Mouse (Mus musculus) intestine, embryonic 15.5 days (tissue): ENCODE results near the gene D430042O09Rik. TPM values are rescaled to one million over a fixed set of nuclear protein-coding genes. Genes with fewer than 3 reads are reported as not detected.
A peak's percentile ranks its signal among the peaks of the same experiment; 100 is the strongest.

ENCODE experiments used
- ATAC-seq: fragments of 200-750 bp; cut with Nextera tagmentation; 2 replicates; pipeline ENCODE4 v1.8.0; 2017; ENCODE audit warnings: moderate TSS enrichment, moderate library complexity
- H3K27ac ChIP-seq: fragments of 300-500 bp; sonication (generic); 2 replicates; pipeline ENCODE4 v1.5.1; 2015; ENCODE audit warnings: mild to moderate bottlenecking, inconsistent platforms
- H3K27me3 ChIP-seq: fragments of 300-500 bp; sonication (generic); replicated peaks from 2 replicates; pipeline ENCODE4 v1.6.1; 2015; ENCODE audit warnings: inconsistent platforms
- H3K36me3 ChIP-seq: fragments of 300-500 bp; sonication (generic); 2 replicates; pipeline ENCODE4 v1.6.1; 2015; ENCODE audit warnings: inconsistent platforms
- H3K4me1 ChIP-seq: fragments of 300-500 bp; sonication (generic); replicated peaks from 2 replicates; pipeline ENCODE4 v1.6.1; 2015; ENCODE audit warnings: inconsistent platforms
- H3K4me2 ChIP-seq: fragments of 300-500 bp; sonication (generic); replicated peaks from 2 replicates; pipeline ENCODE4 v1.6.1; 2015; ENCODE audit warnings: mild to moderate bottlenecking, inconsistent platforms
- H3K4me3 ChIP-seq: fragments of 300-500 bp; sonication (generic); replicated peaks from 2 replicates; pipeline ENCODE4 v1.5.1; 2015; ENCODE audit warnings: inconsistent platforms
- H3K9ac ChIP-seq: fragments of 300-500 bp; sonication (generic); 2 replicates; pipeline ENCODE4 v1.6.1; 2015; ENCODE audit warnings: inconsistent platforms
- H3K9me3 ChIP-seq: fragments of 300-500 bp; sonication (generic); 2 replicates; pipeline ENCODE4 v1.6.1; 2016; ENCODE audit warnings: inconsistent platforms
- WGBS: fragments of 180-500 bp; shearing (Covaris S2); methylation state at CpG from one replicate; pipeline ENCODE4 v1.1.7; 2015; 5-methylcytosine and 5-hydroxymethylcytosine counted together
- polyA plus RNA-seq: library from polyadenylated mRNA; unstranded; fragments of >200 nt; fragmentation: Nextera tagmentation; extraction: Ambion mirVana; gene quantifications from 2 replicates; pipeline ENCODE4 v1.2.1, GENCODE M21; 2015

D430042O09Rik gene
- polyA plus RNA-seq, 1 experiment from 2014 or later, result 5.5 TPM

- Histone ChIP-seq H3K4me1 (peaks cover 9% of the 10 kb centered on the region), H3K4me3 (no peak overlapping the region), H3K27me3 (no peaks in the 10 kb centered on the region), H3K36me3 (no peaks in the 10 kb centered on the region), H3K27ac (no peak overlapping the region), H3K9me3 (no peaks in the 10 kb centered on the region), H3K4me2 (no peak overlapping the region), H3K9ac (no peak overlapping the region)
- 80% methylated on average over 3 of the region's 3 CpGs for WGBS
- ATAC-seq, result no peak
Observed at GRCm38 (mm10) chr7:125714803-125715202, 7.1 kb downstream of the D430042O09Rik start.

- H3K36me3 ChIP-seq, result no peaks in the 10 kb centered on the region
- H3K9me3 ChIP-seq, result no peaks in the 10 kb centered on the region
- peak overlapping the region; percentile 23 for H3K27ac ChIP-seq
- H3K4me2 ChIP-seq, result no peak overlapping the region
- peaks cover 12% of the 10 kb centered on the region for H3K4me1 ChIP-seq
- H3K9ac ChIP-seq, result no peak overlapping the region
- no peaks in the 10 kb centered on the region for H3K27me3 ChIP-seq
- ATAC-seq, result peak; percentile 74
- H3K4me3 ChIP-seq, result no peak overlapping the region
- WGBS, result 52% methylated on average over 2 of the region's 2 CpGs
Observed at GRCm38 (mm10) chr7:125716724-125717123, 9.0 kb downstream of the D430042O09Rik start.

GRCm38 (mm10) chr7:125717612-125718011, 9.9 kb downstream of the D430042O09Rik start:
- H3K4me3 ChIP-seq, result no peak overlapping the region
- no peaks in the 10 kb centered on the region for H3K36me3 ChIP-seq
- no peak overlapping the region for H3K4me2 ChIP-seq
- no peaks in the 10 kb centered on the region for H3K9me3 ChIP-seq
- ATAC-seq, result peak; percentile 73
- H3K9ac ChIP-seq, result no peak overlapping the region
- peaks cover 12% of the 10 kb centered on the region for H3K4me1 ChIP-seq
- no peak overlapping the region for H3K27ac ChIP-seq
- H3K27me3 ChIP-seq, result no peaks in the 10 kb centered on the region

GRCm38 (mm10) chr7:125720370-125720769, 12.7 kb downstream of the D430042O09Rik start:
- no peak for ATAC-seq
- no peak overlapping the region for H3K27ac ChIP-seq
- 58% methylated on average over 5 of the region's 5 CpGs for WGBS
- H3K36me3 ChIP-seq, result no peaks in the 10 kb centered on the region
- peaks cover 7% of the 10 kb centered on the region; the same call in 1 of the 2 replicates for H3K4me1 ChIP-seq
- no peak overlapping the region for H3K9ac ChIP-seq
- no peak overlapping the region for H3K4me3 ChIP-seq
- H3K4me2 ChIP-seq, result no peak overlapping the region
- H3K27me3 ChIP-seq, result no peaks in the 10 kb centered on the region
- H3K9me3 ChIP-seq, result no peaks in the 10 kb centered on the region

GRCm38 (mm10) chr7:125721033-125721432, 13.3 kb downstream of the D430042O09Rik start:
- H3K9ac ChIP-seq, result no peak overlapping the region
- 74% methylated on average over 4 of the region's 4 CpGs for WGBS
- no peak overlapping the region for H3K4me3 ChIP-seq
- H3K27me3 ChIP-seq, result no peaks in the 10 kb centered on the region
- H3K4me1 ChIP-seq, result peaks cover 7% of the 10 kb centered on the region; the same call in 1 of the 2 replicates
- ATAC-seq, result no peak
- H3K27ac ChIP-seq, result no peak overlapping the region
- H3K4me2 ChIP-seq, result no peak overlapping the region
- H3K36me3 ChIP-seq, result no peaks in the 10 kb centered on the region
- no peaks in the 10 kb centered on the region for H3K9me3 ChIP-seq

GRCm38 (mm10) chr7:125722127-125722526, 14.4 kb downstream of the D430042O09Rik start:
- no peak overlapping the region for H3K4me2 ChIP-seq
- ATAC-seq, result no peak

GRCm38 (mm10) chr7:125723189-125723972, 15.7 kb downstream of the D430042O09Rik start:
- ATAC-seq, result no peak
- Histone ChIP-seq H3K4me3 (no peak overlapping the region), H3K9me3 (no peaks in the 10 kb centered on the region), H3K4me2 (no peak overlapping the region), H3K27me3 (no peaks in the 10 kb centered on the region), H3K36me3 (no peaks in the 10 kb centered on the region), H3K4me1 (peaks cover 3% of the 10 kb centered on the region; the same call in 1 of the 2 replicates), H3K27ac (no peak overlapping the region), H3K9ac (no peak overlapping the region)
- 63% methylated on average over 5 of the region's 5 CpGs for WGBS

More at GRCm38 (mm10) chr7:125722127-125722526, 14.4 kb downstream of the D430042O09Rik start:
- H3K9me3 ChIP-seq, result no peaks in the 10 kb centered on the region
- peaks cover 7% of the 10 kb centered on the region; the same call in 1 of the 2 replicates for H3K4me1 ChIP-seq
- H3K9ac ChIP-seq, result no peak overlapping the region
- H3K27me3 ChIP-seq, result no peaks in the 10 kb centered on the region
- no peak overlapping the region for H3K27ac ChIP-seq
- H3K36me3 ChIP-seq, result no peaks in the 10 kb centered on the region
- H3K4me3 ChIP-seq, result no peak overlapping the region

GRCm38 (mm10) chr7:125731679-125732078, 24.0 kb downstream of the D430042O09Rik start:
- Histone ChIP-seq H3K9ac (no peak overlapping the region), H3K4me2 (no peak overlapping the region), H3K27me3 (no peaks in the 10 kb centered on the region), H3K4me3 (no peak overlapping the region), H3K27ac (no peak overlapping the region), H3K4me1 (no peaks in the 10 kb centered on the region), H3K36me3 (no peaks in the 10 kb centered on the region), H3K9me3 (no peaks in the 10 kb centered on the region)
- ATAC-seq, result peak; percentile 25; the same call in 1 of the 2 replicates

- no peak overlapping the region for H3K4me3 ChIP-seq
- no peak overlapping the region for H3K9ac ChIP-seq
- no peak for ATAC-seq
- 90% methylated on average over 4 of the region's 4 CpGs for WGBS
- no peaks in the 10 kb centered on the region for H3K27me3 ChIP-seq
- H3K27ac ChIP-seq, result no peak overlapping the region
- H3K9me3 ChIP-seq, result no peaks in the 10 kb centered on the region
- H3K4me2 ChIP-seq, result no peak overlapping the region
- H3K4me1 ChIP-seq, result no peaks in the 10 kb centered on the region
- H3K36me3 ChIP-seq, result no peaks in the 10 kb centered on the region
Observed at GRCm38 (mm10) chr7:125733791-125734190, 26.1 kb downstream of the D430042O09Rik start.

GRCm38 (mm10) chr7:125736366-125737015, 28.8 kb downstream of the D430042O09Rik start:
- Histone ChIP-seq H3K9me3 (no peaks in the 10 kb centered on the region), H3K4me3 (no peak overlapping the region), H3K36me3 (no peaks in the 10 kb centered on the region), H3K4me2 (no peak overlapping the region), H3K27me3 (no peaks in the 10 kb centered on the region), H3K27ac (no peak overlapping the region), H3K4me1 (no peaks in the 10 kb centered on the region), H3K9ac (no peak overlapping the region)
- WGBS, result 85% methylated on average over 4 of the region's 4 CpGs
- ATAC-seq, result no peak

GRCm38 (mm10) chr7:125740521-125740920, 32.8 kb downstream of the D430042O09Rik start:
- H3K4me1 ChIP-seq, result no peaks in the 10 kb centered on the region
- H3K27me3 ChIP-seq, result no peaks in the 10 kb centered on the region
- no peak overlapping the region for H3K27ac ChIP-seq
- H3K4me3 ChIP-seq, result no peak overlapping the region
- ATAC-seq, result no peak
- no peaks in the 10 kb centered on the region for H3K36me3 ChIP-seq
- H3K4me2 ChIP-seq, result no peak overlapping the region
- no peaks in the 10 kb centered on the region for H3K9me3 ChIP-seq
- H3K9ac ChIP-seq, result no peak overlapping the region
- 80% methylated on average over 2 of the region's 2 CpGs for WGBS

- Histone ChIP-seq H3K36me3 (no peaks in the 10 kb centered on the region), H3K27ac (no peak overlapping the region), H3K4me1 (no peaks in the 10 kb centered on the region), H3K4me2 (no peak overlapping the region), H3K4me3 (no peak overlapping the region), H3K9me3 (no peaks in the 10 kb centered on the region), H3K27me3 (no peaks in the 10 kb centered on the region), H3K9ac (no peak overlapping the region)
- 35% methylated on average over 1 of the region's 1 CpGs for WGBS
- ATAC-seq, result no peak
Observed at GRCm38 (mm10) chr7:125741271-125741703, 33.6 kb downstream of the D430042O09Rik start.
